Mouse (Mus musculus): ENCODE results near the gene Adamts8. TPM values are rescaled to one million over a fixed set of nuclear protein-coding genes. Genes with fewer than 3 reads are reported as not detected.

Adamts8 gene
- total RNA-seq, 2 experiments from 2014 or later: not detected

DNA sequence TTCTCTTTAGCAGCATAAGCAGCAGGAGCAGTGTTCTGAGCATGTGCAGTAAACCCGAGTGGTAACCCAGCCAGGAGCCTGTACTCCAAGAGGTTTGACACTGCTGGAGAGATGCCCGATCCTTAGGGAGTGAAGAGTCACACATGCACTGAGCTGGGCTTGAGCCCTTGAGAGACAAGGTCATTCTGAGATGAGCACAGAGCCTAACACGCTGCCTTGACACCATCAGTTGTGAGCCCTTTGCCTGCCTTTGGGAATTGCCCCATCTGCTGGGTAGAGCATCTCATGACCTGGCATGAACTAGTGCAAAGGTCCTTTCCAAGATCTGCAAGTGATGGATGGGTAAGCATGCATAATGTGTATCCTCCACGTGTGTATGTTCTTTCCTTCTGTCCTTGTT, 29.6 kb downstream of the Adamts8 start:
- no peak for ATAC-seq (replicated peaks; ENCODE audit: poor library complexity, severe bottlenecking)

DNA sequence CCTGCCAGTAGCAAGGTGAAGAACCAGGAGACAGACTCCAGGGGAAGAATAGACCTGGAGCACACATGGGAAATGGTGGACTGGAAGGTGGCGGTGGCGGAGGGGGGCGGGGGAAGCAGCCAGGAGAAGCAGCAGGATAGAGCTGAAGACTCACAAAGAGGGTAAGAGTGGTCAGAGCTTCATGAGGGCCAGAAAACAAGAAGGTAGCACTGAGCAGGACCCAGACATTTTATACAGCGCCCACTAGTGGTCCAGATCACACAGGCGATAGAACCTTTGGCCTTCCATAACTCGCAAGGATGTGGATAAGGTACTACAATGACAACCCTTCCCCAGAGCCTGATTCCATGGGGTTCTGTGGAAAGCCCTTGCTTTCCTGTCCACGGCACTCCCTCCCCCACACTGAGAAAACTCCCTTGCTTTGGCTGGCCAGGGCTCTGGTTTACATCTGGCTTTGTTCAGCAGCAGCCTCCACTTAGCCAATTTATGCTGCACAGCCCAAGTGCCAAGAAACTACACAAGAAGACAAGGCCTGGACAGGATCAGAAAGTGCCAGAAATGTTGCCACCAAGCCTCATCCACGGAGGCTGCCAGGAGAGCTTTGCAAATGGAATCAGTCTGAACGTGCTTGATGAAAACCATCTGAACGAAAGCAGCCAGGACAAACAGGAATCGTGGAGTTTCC, 34.1 kb downstream of the Adamts8 start:
- no peak for ATAC-seq (replicated peaks; ENCODE audit: poor library complexity, severe bottlenecking)

DNA sequence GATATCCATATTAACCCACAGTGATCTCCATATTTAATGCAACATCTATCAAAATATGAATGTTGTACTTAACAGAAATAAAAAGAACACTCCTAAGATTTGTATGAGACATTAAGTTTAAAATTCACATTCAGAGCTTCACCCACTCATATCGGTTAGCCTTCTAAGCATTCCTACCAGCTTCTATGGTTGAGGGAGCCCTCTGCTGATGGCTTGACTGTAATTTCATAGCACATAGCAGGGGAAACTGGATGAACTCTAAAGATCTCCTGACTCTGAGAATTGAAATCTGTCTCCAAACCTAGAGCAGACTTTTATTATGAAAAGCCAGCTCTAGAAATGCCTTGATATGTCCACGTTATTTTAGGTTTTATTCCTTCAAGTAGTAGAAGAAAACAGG, 38.1 kb downstream of the Adamts8 start:
- ATAC-seq (replicated peaks; ENCODE audit: poor library complexity, severe bottlenecking): no peak

DNA sequence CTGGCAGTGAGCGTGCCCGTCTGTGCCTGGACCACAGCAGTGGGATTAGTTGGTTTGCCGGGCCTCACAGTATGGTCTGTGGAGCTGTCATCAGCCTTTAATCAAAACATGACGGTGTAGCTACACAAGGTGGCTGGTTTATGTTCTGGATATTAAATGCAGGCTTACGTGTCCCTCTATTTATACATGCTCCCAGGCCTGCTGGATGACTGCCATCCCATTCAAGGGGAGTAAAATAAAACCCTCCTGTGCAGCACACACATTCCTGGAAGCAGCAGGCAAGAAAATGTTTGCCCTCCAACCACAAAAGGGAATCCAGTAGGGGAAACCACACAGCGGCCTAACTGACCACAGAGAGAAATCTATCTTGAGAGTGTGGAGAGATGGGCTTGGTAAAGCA, 43.4 kb downstream of the Adamts8 start:
- no peak; the same call in 1 of the 2 replicates for ATAC-seq (replicated peaks; ENCODE audit: poor library complexity, severe bottlenecking)

DNA sequence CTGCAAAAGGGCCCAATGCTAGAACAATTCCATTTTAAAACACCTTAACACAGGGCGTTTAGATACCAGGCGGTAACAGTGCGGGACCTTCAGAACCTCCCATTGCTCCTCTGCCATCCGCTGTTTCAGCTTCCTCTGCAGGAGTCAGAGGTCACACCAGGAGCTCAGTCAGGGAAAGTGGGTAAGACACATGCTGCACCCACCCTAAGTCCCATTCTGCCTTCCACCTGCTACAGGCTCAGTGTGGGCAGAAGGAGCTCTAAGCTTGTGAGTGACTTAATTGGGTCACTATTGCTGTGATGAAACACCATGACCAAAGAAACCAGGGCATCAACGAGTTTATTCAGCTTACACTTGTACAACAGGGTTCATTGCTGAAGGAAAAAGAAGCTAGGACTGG, 50.7 kb downstream of the Adamts8 start:
- ATAC-seq (replicated peaks; ENCODE audit: poor library complexity, severe bottlenecking): no peak

DNA sequence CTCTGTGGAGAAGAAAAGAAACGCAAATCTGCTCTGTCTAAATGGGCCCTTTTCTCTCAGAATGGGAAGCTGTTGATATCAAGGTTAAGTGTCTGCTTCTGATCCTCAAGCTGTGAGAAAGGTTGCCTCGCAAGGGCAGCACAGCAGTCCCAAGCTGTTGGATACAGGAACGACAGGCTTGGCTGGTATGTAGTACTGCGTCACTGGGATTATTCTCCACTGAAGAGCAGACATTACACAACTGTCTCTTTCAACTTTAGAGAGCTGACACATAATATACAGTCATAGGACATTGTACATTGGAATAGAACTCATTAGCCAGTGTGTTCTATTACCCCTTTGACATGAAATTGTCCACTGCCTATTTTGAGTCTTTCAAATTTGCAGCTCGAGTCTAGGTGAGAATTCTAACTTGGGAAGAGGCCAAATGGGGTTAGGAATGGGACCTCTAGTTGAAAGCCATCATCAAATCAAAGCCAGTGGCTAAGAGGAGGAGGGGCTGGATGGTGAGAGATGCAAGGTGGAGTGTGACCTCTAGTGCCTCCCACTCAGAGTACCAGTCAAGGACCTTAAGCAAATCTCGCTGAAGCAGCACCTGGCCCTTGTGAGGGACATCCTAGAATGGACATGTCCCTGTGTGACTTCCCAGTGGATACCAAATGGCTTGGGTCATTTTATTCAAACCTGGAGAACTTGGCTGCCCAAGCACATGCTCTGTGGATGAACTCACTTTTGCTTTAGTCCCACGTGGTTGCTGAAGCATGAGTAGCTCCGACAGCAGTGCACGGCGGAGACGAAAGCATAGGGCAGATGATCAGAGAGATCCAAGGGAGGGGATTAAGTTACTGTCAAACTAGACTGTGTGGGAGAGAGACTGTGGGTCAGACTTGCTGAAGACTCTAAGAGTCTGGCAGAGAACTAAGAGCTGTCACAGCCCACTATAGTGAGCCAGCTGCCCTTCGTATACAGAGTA, 54.5 kb downstream of the Adamts8 start:
- no peak for ATAC-seq (replicated peaks; ENCODE audit: poor library complexity, severe bottlenecking)

DNA sequence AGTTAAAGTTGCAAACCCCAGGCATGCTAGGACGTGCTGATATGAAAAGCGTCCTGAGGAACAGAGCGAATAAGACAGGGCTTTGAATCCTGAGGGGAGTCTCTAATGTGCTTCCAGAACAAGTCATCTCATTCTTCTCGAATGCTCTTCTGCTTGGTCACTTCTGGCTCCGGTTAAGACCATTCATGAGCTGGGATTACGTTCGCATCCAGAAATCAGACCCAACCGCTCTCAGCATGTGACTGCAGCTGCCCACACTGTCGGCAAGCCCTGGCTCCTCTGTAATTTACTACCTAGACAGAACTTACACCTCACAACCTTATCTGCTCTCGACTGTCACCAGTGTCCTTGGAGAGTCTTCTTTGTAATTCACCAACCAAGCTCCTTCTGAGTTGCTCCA, 58.3 kb downstream of the Adamts8 start:
- ATAC-seq (replicated peaks; ENCODE audit: poor library complexity, severe bottlenecking): no peak

DNA sequence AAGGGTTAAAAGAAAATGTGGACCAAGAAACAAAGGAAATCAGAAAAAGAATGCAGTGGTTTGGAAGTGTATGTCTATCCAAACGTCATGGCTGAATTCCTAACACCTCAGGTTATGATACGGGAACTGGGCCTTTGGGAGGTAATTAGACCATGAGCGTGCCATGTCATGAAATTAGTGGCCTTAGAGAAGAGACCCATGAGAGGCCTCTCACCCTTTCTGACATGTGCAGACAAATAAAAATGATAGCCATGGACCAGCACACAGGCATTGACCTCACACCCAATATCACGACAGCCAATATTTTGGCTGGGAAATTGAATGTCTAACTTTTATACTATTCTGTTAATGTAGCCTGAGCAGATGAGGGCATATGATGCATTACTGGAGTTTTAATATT, 60.2 kb downstream of the Adamts8 start:
- ATAC-seq (replicated peaks; ENCODE audit: poor library complexity, severe bottlenecking): no peak

DNA sequence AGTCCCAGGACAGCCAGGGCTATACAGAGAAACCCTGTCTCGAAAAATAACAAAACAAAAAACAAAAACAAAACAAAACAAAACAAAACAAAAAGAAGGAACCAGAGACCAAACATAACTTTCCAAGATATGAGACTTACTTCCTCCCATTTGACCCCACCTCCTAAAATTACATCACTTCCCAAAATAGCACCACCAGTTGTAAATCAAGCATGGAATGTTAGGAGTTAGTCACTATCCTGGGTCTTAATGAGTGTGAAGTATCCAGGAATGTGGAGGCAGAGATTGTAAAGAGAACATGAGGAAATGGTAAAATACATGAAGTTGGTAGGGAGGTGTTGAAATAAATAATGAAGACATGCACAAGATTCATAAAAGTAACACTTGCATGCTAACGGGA, 67.0 kb downstream of the Adamts8 start:
- ATAC-seq (replicated peaks; ENCODE audit: poor library complexity, severe bottlenecking): peak; percentile 76

DNA sequence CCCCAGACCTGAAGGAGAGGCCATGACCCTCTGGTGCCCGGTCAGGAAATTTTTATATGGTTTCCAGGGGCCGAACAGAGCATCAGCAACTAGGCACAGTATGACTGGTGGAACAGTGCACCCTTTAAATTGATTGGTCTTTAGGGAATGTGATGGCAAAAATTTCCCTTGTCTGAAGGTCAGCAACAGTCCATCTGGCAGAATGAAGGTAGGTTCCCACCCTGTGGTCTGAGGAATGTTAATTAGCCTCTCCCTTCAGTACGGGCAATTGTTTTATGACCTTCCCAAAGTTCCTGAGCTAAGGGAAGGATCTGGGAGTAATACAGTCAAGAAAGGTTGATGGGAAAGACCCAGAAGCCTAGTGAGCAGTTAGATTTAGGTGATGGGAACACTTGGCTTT, 67.7 kb downstream of the Adamts8 start:
- ATAC-seq (replicated peaks; ENCODE audit: poor library complexity, severe bottlenecking): no peak

DNA sequence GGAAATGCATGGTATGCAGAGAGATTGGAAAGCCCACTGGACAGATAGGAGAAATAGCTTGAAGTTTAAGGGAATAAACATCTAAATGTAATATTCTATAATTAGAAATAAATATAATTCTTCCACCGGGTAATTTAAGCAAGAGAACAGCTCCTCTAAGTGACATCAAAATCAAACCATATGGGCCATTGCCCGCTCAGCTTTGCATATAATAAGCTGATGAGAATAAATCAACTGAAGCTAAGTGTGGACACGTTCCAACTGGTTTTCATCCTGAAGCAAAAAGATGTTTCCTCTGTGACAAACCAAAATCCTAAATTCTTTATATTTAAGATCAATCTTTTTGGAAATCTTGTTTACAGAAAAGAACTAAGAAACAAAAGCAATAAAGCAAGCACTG, 68.4 kb downstream of the Adamts8 start:
- no peak for ATAC-seq (replicated peaks; ENCODE audit: poor library complexity, severe bottlenecking)

DNA sequence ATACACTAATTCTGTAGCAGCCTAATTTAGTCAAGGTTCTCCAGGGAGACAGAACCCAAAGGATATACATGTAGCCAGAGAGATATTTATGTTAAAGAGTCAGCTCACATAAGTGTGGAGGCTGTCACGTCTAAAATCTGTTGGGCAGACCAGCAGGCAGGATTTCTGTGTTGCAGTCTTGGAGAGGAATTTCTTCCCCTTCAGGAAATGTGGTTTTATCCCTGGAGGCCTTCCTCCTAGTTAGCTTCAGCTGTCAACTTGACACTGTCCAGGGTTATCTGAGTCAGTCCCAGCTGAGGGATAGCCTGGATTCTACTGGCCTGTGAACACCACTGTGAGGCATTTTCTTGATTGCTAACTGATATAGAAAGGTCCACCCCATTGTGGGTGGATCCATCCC, 69.2 kb downstream of the Adamts8 start:
- no peak for ATAC-seq (replicated peaks; ENCODE audit: poor library complexity, severe bottlenecking)

DNA sequence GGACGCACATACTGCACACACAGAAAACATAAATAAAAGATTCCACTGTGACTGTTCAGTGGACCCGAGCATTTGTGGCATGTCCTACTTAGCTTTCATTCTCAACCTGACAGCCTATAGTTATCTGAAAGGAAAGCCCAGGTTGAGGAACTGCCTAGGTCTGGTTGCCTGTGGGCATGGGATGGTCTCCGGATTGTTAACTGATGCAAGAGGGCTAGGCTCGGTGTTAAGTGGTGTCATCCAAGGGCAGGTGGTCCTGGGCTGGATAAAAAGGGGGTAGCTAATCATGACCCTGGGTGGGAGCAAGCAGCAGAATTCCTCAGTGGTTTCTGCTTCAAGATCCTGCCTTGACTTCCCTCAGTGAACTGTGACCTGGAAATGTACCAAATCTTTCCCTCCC, 70.3 kb downstream of the Adamts8 start:
- no peak for ATAC-seq (replicated peaks; ENCODE audit: poor library complexity, severe bottlenecking)

DNA sequence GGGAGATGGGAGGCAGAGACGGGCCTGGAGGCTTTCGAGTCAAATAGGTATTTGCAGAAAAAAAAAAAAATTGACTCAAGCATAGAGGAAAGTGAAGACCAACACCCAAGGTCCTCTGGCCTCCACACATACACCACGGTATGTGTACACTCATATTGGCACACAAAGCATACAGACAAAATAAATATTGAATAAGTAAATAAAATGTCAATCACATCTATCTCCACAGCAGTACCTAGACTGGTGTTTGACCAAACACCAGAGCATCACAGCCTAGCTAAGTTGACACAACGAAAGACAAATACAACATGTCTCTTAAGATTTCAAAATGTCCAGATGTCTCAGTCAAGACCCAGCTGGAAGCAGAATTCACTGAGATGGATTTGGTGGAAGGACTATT, 71.1 kb downstream of the Adamts8 start:
- no peak for ATAC-seq (replicated peaks; ENCODE audit: poor library complexity, severe bottlenecking)

Other genes starting within 250 kb of the Adamts8 start
- not detected in 2 replicates for gene Adamts15, start 20.1 kb upstream of the Adamts8 start, total RNA-seq (2014; fragmentation: Nextera tagmentation)
- not detected in 2 replicates for gene Adamts15, start 20.1 kb upstream of the Adamts8 start, total RNA-seq (2017)
- gene Zbtb44, start 88.1 kb downstream of the Adamts8 start, total RNA-seq (2014; fragmentation: Nextera tagmentation): 35.6 and 40.1 TPM in 2 replicates
- 29.5 and 32.4 TPM in 2 replicates for gene Zbtb44, start 88.1 kb downstream of the Adamts8 start, total RNA-seq (2017)
- 6.2 and 7.1 TPM in 2 replicates for gene St14, start 189.3 kb downstream of the Adamts8 start, total RNA-seq (2014; fragmentation: Nextera tagmentation)
- gene St14, start 189.3 kb downstream of the Adamts8 start, total RNA-seq (2017): 7.7 and 16.5 TPM in 2 replicates

All from granulocyte monocyte progenitor cell, adult 5-6 weeks (primary cell).